ENCODE assay signal across 32 mouse cellular contexts in genomic region chr12:108200094-108200493, GRCm38 (mm10). TPM values are rescaled to one million over a fixed set of nuclear protein-coding genes. Genes with fewer than 3 reads are reported as not detected.
DNase-seq lines count a peak whose midpoint lies in the region; ATAC-seq and TF ChIP-seq lines count a peak whose summit lies in the region.
"Had no signal": no experiment of that assay in that cellular context is flagged by ENCODE, and none has a peak within 500 bp of the region (broad histone marks: within the 10 kb centered on the region; RNA-seq: fewer than 3 reads in every experiment).

No protein-coding gene starts in this region.

- no peak overlapping the region for H3K9ac ChIP-seq in hindbrain, embryonic 13.5 days
- H3K9ac ChIP-seq: embryonic facial prominence, embryonic 13.5 days; forebrain, embryonic 13.5 days; heart, embryonic 12.5 days; heart, embryonic 15.5 days; hindbrain, embryonic 14.5 days had no signal

- peaks cover 5% of the 10 kb centered on the region; the same call in 1 of the 2 replicates for H3K4me1 ChIP-seq in cortical plate, adult 2 months (ENCODE audit: control insufficient read depth, insufficient read depth, low read length)
- peaks cover 4% of the 10 kb centered on the region; the same call in 1 of the 2 replicates for H3K4me1 ChIP-seq in hindbrain, embryonic 13.5 days (replicated peaks)
- H3K4me1 ChIP-seq: embryonic facial prominence, embryonic 13.5 days; forebrain, embryonic 13.5 days; heart, embryonic 12.5 days; heart, embryonic 15.5 days had no signal

- no peaks in the 10 kb centered on the region for H3K9me3 ChIP-seq in hindbrain, embryonic 13.5 days
- H3K9me3 ChIP-seq: embryonic facial prominence, embryonic 10.5 days; embryonic facial prominence, embryonic 13.5 days; forebrain, embryonic 13.5 days; G1E; heart, embryonic 12.5 days; heart, embryonic 15.5 days; hindbrain, embryonic 10.5 days had no signal

- no peak for TF ChIP-seq POLR2A in cortical plate, adult 2 months (IDR thresholded peaks at IDR 0.05; ENCODE audit: extremely low read depth, insufficient read depth, low read length)

- no peak overlapping the region; the same call in 1 of the 2 replicates for H3K27ac ChIP-seq in left cerebral cortex, adult 2 months
- H3K27ac ChIP-seq in cortical plate, adult 2 months (ENCODE audit: insufficient read depth, low read length): no peak overlapping the region
- H3K27ac ChIP-seq in hindbrain, embryonic 13.5 days: no peak overlapping the region
- H3K27ac ChIP-seq: embryonic facial prominence, embryonic 10.5 days; embryonic facial prominence, embryonic 13.5 days; forebrain, embryonic 13.5 days; heart, embryonic 15.5 days; hindbrain, embryonic 10.5 days; hindbrain, embryonic 14.5 days; hindbrain, postnatal 0 days had no signal

- TF ChIP-seq CTCF in left cerebral cortex, adult 2 months (IDR thresholded peaks at IDR 0.05): peak; percentile 9
- 0 out of 2 replicates have a peak, but pooled peaks have one; percentile 7 for TF ChIP-seq CTCF in cortical plate, adult 2 months (IDR thresholded peaks at IDR 0.05; ENCODE audit: extremely low read depth, insufficient read depth, low read length)

- peaks cover 94% of the 10 kb centered on the region for H3K36me3 ChIP-seq in hindbrain, embryonic 13.5 days

- no peak overlapping the region for H3K4me3 ChIP-seq in left cerebral cortex, adult 2 months
- no peak overlapping the region for H3K4me3 ChIP-seq in cortical plate, adult 2 months (ENCODE audit: insufficient read depth, low read length)
- H3K4me3 ChIP-seq in hindbrain, embryonic 13.5 days: no peak overlapping the region
- H3K4me3 ChIP-seq: embryonic facial prominence, embryonic 10.5 days; embryonic facial prominence, embryonic 13.5 days; erythroblast, embryonic 14.5 days; forebrain, embryonic 13.5 days; heart, embryonic 12.5 days; heart, embryonic 15.5 days; hindbrain, embryonic 10.5 days had no signal

- no peak overlapping the region for H3K4me2 ChIP-seq in hindbrain, embryonic 13.5 days
- H3K4me2 ChIP-seq: embryonic facial prominence, embryonic 13.5 days; forebrain, embryonic 13.5 days; heart, embryonic 12.5 days; heart, embryonic 15.5 days; hindbrain, embryonic 14.5 days had no signal

- DNase-seq in frontal cortex, postnatal 14 days (ENCODE audit: low spot score in 2 of 2): no peak
- no peak for DNase-seq in left cerebral cortex, adult 2 months (ENCODE audit: extremely low spot score in 1 of 2, low spot score in 2 of 2)
- DNase-seq in left cerebral cortex, postnatal 25 days (ENCODE audit: low spot score in 2 of 2): no peak
- DNase-seq: adrenal gland, postnatal 10 days; adrenal gland, postnatal 36 days; B cell, adult 2 months; cerebellum, adult 11 months; cerebellum, adult 2 months; cerebellum, adult 9-11 months; embryo, embryonic 11 days; gastrocnemius, postnatal 25 days; heart, adult 18-20 months; heart, postnatal 10 days; heart, postnatal 36 days had no signal

- ATAC-seq in frontal cortex, adult (ENCODE audit: low TSS enrichment): peak; percentile 58
- no peak for ATAC-seq in hindbrain, embryonic 13.5 days (ENCODE audit: low FRiP score)
- ATAC-seq: forebrain, embryonic 13.5 days; forebrain, embryonic 16.5 days; hindbrain, postnatal 0 days; inflammation-experienced regulatory T-cells, adult 6 months; intestine, embryonic 16.5 days; Patski had no signal

- 89% methylated on average over 1 of the region's 1 CpGs for WGBS in hindbrain, embryonic 13.5 days

- intact Hi-C loops in left cerebral cortex, adult 2 months (cut with DNase I): no loop called here
- intact Hi-C loops in left cerebral cortex, postnatal 25 days (cut with DNase I): loop anchor here (10.0 kb wide), 1 partner anchor 335 kb away; no protein-coding TSS in a partner anchor

- no peaks in the 10 kb centered on the region for H3K27me3 ChIP-seq in hindbrain, embryonic 13.5 days
- H3K27me3 ChIP-seq: CH12.LX; embryonic facial prominence, embryonic 13.5 days; forebrain, embryonic 13.5 days; heart, embryonic 12.5 days; heart, embryonic 15.5 days; Patski had no signal

RNA-seq across cellular contexts. Expression of gene Ccnk, which starts 20.7 kb away (rescaled TPM):
- 10 to 100 TPM; 30.4 to 33.4 TPM for total RNA-seq in left cerebral cortex, adult 2 months (2021)
- total RNA-seq in left cerebral cortex, postnatal 25 days (2021): 10 to 100 TPM; 28.8 to 29.6 TPM
- polyA plus RNA-seq in cortical plate, adult 2 months (2012; rRNA removed): 24.0 and 24.8 TPM in 2 replicates
- polyA plus RNA-seq in hindbrain, embryonic 13.5 days (2015; fragmentation: Nextera tagmentation; extraction: Ambion mirVana): 3.8 and 4.0 TPM in 2 replicates

RNA-seq across cellular contexts. Expression of gene Setd3, which starts 21.0 kb away (rescaled TPM):
- 100 to 1,000 TPM; 167 to 185 TPM for total RNA-seq in left cerebral cortex, adult 2 months (2021)
- 100 to 1,000 TPM; 151 to 157 TPM for total RNA-seq in left cerebral cortex, postnatal 25 days (2021)
- polyA plus RNA-seq in cortical plate, adult 2 months (2012; rRNA removed): 107 and 110 TPM in 2 replicates
- 99.7 and 102 TPM in 2 replicates for polyA plus RNA-seq in hindbrain, embryonic 13.5 days (2015; fragmentation: Nextera tagmentation; extraction: Ambion mirVana)
